Mouse (Mus musculus) spleen, adult 2 months (tissue): ENCODE results near the gene Macrod2. TPM values are rescaled to one million over a fixed set of nuclear protein-coding genes. Genes with fewer than 3 reads are reported as not detected.

Experiments
- DNase-seq, 2 experiments: peaks; one replicate each; pipeline versions ENCODE4 v3.0.0 to v3.0.0-alpha.2; 2012 to 2021; ENCODE audit warnings: low spot score in 2 of 2, low read depth in 1 of 2
- H3K27ac ChIP-seq: fragments of 200-500 bp; 2 replicates; pipeline ENCODE4 v1.5.1; 2012; ENCODE audit warnings: low read length, inconsistent platforms; ENCODE audit not compliant: insufficient read depth
- H3K27me3 ChIP-seq: fragments of 200-500 bp; 2 replicates; pipeline ENCODE4 v1.6.1; 2012; ENCODE audit warnings: mild to moderate bottlenecking, moderate library complexity, low read length, inconsistent platforms; ENCODE audit not compliant: control insufficient read depth, insufficient read depth
- H3K36me3 ChIP-seq: fragments of 200-500 bp; 2 replicates; pipeline ENCODE4 v1.6.1; 2012; ENCODE audit warnings: mild to moderate bottlenecking, low read length, inconsistent platforms; ENCODE audit not compliant: control insufficient read depth, insufficient read depth
- H3K4me1 ChIP-seq: fragments of 200-500 bp; 2 replicates; pipeline ENCODE4 v1.6.1; 2011; ENCODE audit warnings: inconsistent platforms; ENCODE audit not compliant: control insufficient read depth, insufficient read depth, insufficient read length
- H3K4me3 ChIP-seq: fragments of 200-500 bp; 2 replicates; pipeline ENCODE4 v1.5.1; 2011; ENCODE audit warnings: mild to moderate bottlenecking, inconsistent platforms; ENCODE audit not compliant: insufficient read depth, insufficient read length; ENCODE audit errors: extremely low read depth
- CTCF ChIP-seq: fragments of 200-500 bp; IDR thresholded peaks from 2 replicates; pipeline ENCODE4 v1.5.1; 2011; ENCODE audit warnings: mild to moderate bottlenecking, inconsistent platforms; ENCODE audit not compliant: insufficient read depth, insufficient read length, insufficient replicate concordance; ENCODE audit errors: extremely low read depth
- POLR2A ChIP-seq: fragments of 200-500 bp; IDR thresholded peaks from 2 replicates; pipeline ENCODE4 v1.6.1; 2011; ENCODE audit warnings: low read depth, low read length, inconsistent platforms
- WGBS: fragments of 180-500 bp; shearing (Covaris S2); methylation state at CpG from one replicate; pipeline ENCODE4 v1.1.7; 2018; 5-methylcytosine and 5-hydroxymethylcytosine counted together
- polyA plus RNA-seq: library from polyadenylated mRNA; depleted of rRNA; stranded (reverse); fragments of >200 nt; gene quantifications from 2 replicates; pipeline ENCODE4 v1.2.3, GENCODE M21; 2012

Macrod2 gene
- polyA plus RNA-seq, 1 experiment = 2.2 TPM

GRCm38 (mm10) chr2:141800909-141801308, 1405.8 kb downstream of the Macrod2 start:
- TF ChIP-seq CTCF = no peak
- no peaks in the 10 kb centered on the region for H3K36me3 ChIP-seq
- no peaks in the 10 kb centered on the region for H3K4me1 ChIP-seq
- WGBS = 52% methylated on average over 2 of the region's 2 CpGs
- H3K27me3 ChIP-seq = no peaks in the 10 kb centered on the region
- no peak overlapping the region for H3K27ac ChIP-seq
- no peak overlapping the region for H3K4me3 ChIP-seq
- no peak for DNase-seq

GRCm38 (mm10) chr2:141816266-141816665, 1421.2 kb downstream of the Macrod2 start:
- H3K4me1 ChIP-seq = no peaks in the 10 kb centered on the region
- no peak overlapping the region for H3K4me3 ChIP-seq
- no peak overlapping the region for H3K27ac ChIP-seq
- no peaks in the 10 kb centered on the region for H3K27me3 ChIP-seq
- WGBS = 93% methylated on average over 4 of the region's 4 CpGs
- no peaks in the 10 kb centered on the region for H3K36me3 ChIP-seq
- no peak for TF ChIP-seq POLR2A
- no peak for TF ChIP-seq CTCF
- DNase-seq = no peak

- WGBS = 74% methylated on average over 4 of the region's 4 CpGs
- no peak for DNase-seq
- H3K27ac ChIP-seq = no peak overlapping the region
- no peak for TF ChIP-seq CTCF
- H3K4me3 ChIP-seq = no peak overlapping the region
- no peaks in the 10 kb centered on the region for H3K4me1 ChIP-seq
- H3K36me3 ChIP-seq = no peaks in the 10 kb centered on the region
- H3K27me3 ChIP-seq = no peaks in the 10 kb centered on the region
These were observed 1422.6 kb downstream of the Macrod2 start for GRCm38 (mm10) chr2:141817546-141818180.

- TF ChIP-seq CTCF (no peak), POLR2A (no peak)
These were observed 1425.7 kb downstream of the Macrod2 start for GRCm38 (mm10) chr2:141820795-141821194.

GRCm38 (mm10) chr2:141825606-141826495, 1430.7 kb downstream of the Macrod2 start:
- Histone ChIP-seq H3K27ac (no peak overlapping the region), H3K36me3 (no peaks in the 10 kb centered on the region), H3K4me1 (no peaks in the 10 kb centered on the region), H3K27me3 (no peaks in the 10 kb centered on the region), H3K4me3 (no peak overlapping the region)
- no peak for TF ChIP-seq POLR2A
- no peak for DNase-seq
- WGBS = 74% methylated on average over 8 of the region's 8 CpGs

More at GRCm38 (mm10) chr2:141820795-141821194, 1425.7 kb downstream of the Macrod2 start:
- DNase-seq = no peak
- H3K27me3 ChIP-seq = no peaks in the 10 kb centered on the region
- H3K4me3 ChIP-seq = no peak overlapping the region
- no peaks in the 10 kb centered on the region for H3K36me3 ChIP-seq
- H3K4me1 ChIP-seq = no peaks in the 10 kb centered on the region
- H3K27ac ChIP-seq = no peak overlapping the region

GRCm38 (mm10) chr2:141830496-141830895, 1435.4 kb downstream of the Macrod2 start:
- Histone ChIP-seq H3K4me3 (no peak overlapping the region), H3K27ac (no peak overlapping the region), H3K36me3 (no peaks in the 10 kb centered on the region), H3K4me1 (no peaks in the 10 kb centered on the region; the same call in 1 of the 2 replicates), H3K27me3 (no peaks in the 10 kb centered on the region)
- DNase-seq = no peak
- WGBS = 73% methylated on average over 2 of the region's 2 CpGs
- TF ChIP-seq POLR2A = no peak
- TF ChIP-seq CTCF = no peak

GRCm38 (mm10) chr2:141831515-141831914, 1436.4 kb downstream of the Macrod2 start:
- no peaks in the 10 kb centered on the region; the same call in 1 of the 2 replicates for H3K4me1 ChIP-seq
- no peak overlapping the region for H3K27ac ChIP-seq
- no peaks in the 10 kb centered on the region for H3K36me3 ChIP-seq
- H3K4me3 ChIP-seq = no peak overlapping the region
- WGBS = 91% methylated on average over 5 of the region's 5 CpGs
- H3K27me3 ChIP-seq = no peaks in the 10 kb centered on the region
- no peak for DNase-seq
- TF ChIP-seq CTCF (no peak), POLR2A (no peak)
